Mouse (Mus musculus) left cerebral cortex, postnatal 14 days (tissue): ENCODE data around the gene Bub3. TPM values are rescaled to one million over a fixed set of nuclear protein-coding genes. Genes with fewer than 3 reads are reported as not detected.

Source experiments
- total RNA-seq, 2 experiments: library from RNA; stranded (reverse); gene quantifications; 2 replicates each; pipeline ENCODE4 v1.2.3; 2021

Gene Bub3
- total RNA-seq, 2 experiments from 2014 or later, result 55.4 to 56.8 TPM

Other genes with a start within 250 kb of the Bub3 start
- under 1 TPM; 0.15 to 0.20 TPM for gene Cuzd1, start 237.9 kb upstream of the Bub3 start, total RNA-seq
- gene Fam24b, start 230.7 kb upstream of the Bub3 start, total RNA-seq, result under 1 TPM in 1 of 2 experiments, not detected in 1; 0.89 TPM
- not detected for gene Fam24a, start 226.4 kb upstream of the Bub3 start, total RNA-seq
- 10 to 100 TPM; 21.7 to 26.0 TPM for gene 2310057M21Rik, start 197.5 kb upstream of the Bub3 start, total RNA-seq
- gene Pstk, start 189.1 kb upstream of the Bub3 start, total RNA-seq, result 10 to 100 TPM; 40.9 to 49.8 TPM
- 10 to 100 TPM; 45.1 to 45.9 TPM for gene Ikzf5, start 149.7 kb upstream of the Bub3 start, total RNA-seq
- 10 to 100 TPM; 68.4 to 68.8 TPM for gene Acadsb, start 149.6 kb upstream of the Bub3 start, total RNA-seq
- gene Hmx3, start 17.4 kb upstream of the Bub3 start, total RNA-seq, result not detected
- gene Hmx2, start 11.4 kb upstream of the Bub3 start, total RNA-seq, result not detected